Mouse (Mus musculus): ENCODE results near the gene Cit. TPM values are rescaled to one million over a fixed set of nuclear protein-coding genes. Genes with fewer than 3 reads are reported as not detected.
"Not testable (repeated sequence)": the region's sequence is repeated elsewhere in the genome, so short reads cannot be mapped to it uniquely, and the experiment has no call there.

Cit gene
- polyA plus RNA-seq (2015; fragmentation: Nextera tagmentation; extraction: Ambion mirVana) = 4.1 and 5.4 TPM in 2 replicates

GRCm38 (mm10) chr5:115844766-115845634 lies at the start of gene Cit:
Gene Cit, plus strand, starts transcription at chr5:115845278.
- Histone ChIP-seq H3K36me3 (ENCODE audit: control insufficient read depth, insufficient read depth, low read length) (no peaks in the 10 kb centered on the region), H3K4me1 (replicated peaks; ENCODE audit: control insufficient read depth, insufficient read depth) (peaks cover 5% of the 10 kb centered on the region; the same call in 1 of the 2 replicates), H3K9me3 (ENCODE audit: control insufficient read depth, low read length) (no peaks in the 10 kb centered on the region), H3K9ac (ENCODE audit: low read length) (peak within 1 kb of the TSS; percentile 59), H3K4me3 (ENCODE audit: low read depth, low read length) (peak within 1 kb of the TSS; percentile 65), H3K4me2 (replicated peaks; ENCODE audit: low read depth) (peak within 1 kb of the TSS; percentile 95), H3K27me3 (ENCODE audit: control insufficient read depth, insufficient read depth, low read length) (no peaks in the 10 kb centered on the region), H3K27ac (replicated peaks) (no peak within 1 kb of the TSS; the same call in 1 of the 2 replicates)
- peak; percentile 97 for ATAC-seq (ENCODE audit: low FRiP score, low TSS enrichment)
- WGBS = under 1% methylated on average over 41 of the region's 42 CpGs
- peak; percentile 89 for DNase-seq (ENCODE audit: low spot score)
- no peak for TF ChIP-seq CTCF (IDR thresholded peaks at IDR 0.05; ENCODE audit: low read depth)
- no peak for TF ChIP-seq EP300 (optimal IDR thresholded peaks at IDR 0.05)

- ATAC-seq (ENCODE audit: low FRiP score, low TSS enrichment) = no peak
- Histone ChIP-seq H3K4me3 (ENCODE audit: low read depth, low read length) (no peak overlapping the region), H3K36me3 (ENCODE audit: control insufficient read depth, insufficient read depth, low read length) (no peaks in the 10 kb centered on the region), H3K27me3 (ENCODE audit: control insufficient read depth, insufficient read depth, low read length) (no peaks in the 10 kb centered on the region), H3K27ac (replicated peaks) (no peak overlapping the region), H3K4me2 (replicated peaks; ENCODE audit: low read depth) (no peak overlapping the region; the same call in 1 of the 2 replicates), H3K9ac (ENCODE audit: low read length) (no peak overlapping the region), H3K9me3 (ENCODE audit: control insufficient read depth, low read length) (no peaks in the 10 kb centered on the region), H3K4me1 (replicated peaks; ENCODE audit: control insufficient read depth, insufficient read depth) (no peaks in the 10 kb centered on the region)
- TF ChIP-seq CTCF (IDR thresholded peaks at IDR 0.05; ENCODE audit: low read depth) = no peak
- no peak for TF ChIP-seq EP300 (optimal IDR thresholded peaks at IDR 0.05)
- DNase-seq (ENCODE audit: low spot score) = no peak
- 59% methylated on average over 15 of the region's 15 CpGs for WGBS
Measured at GRCm38 (mm10) chr5:115799016-115799894, 45.8 kb upstream of the Cit start.

- H3K36me3 ChIP-seq (ENCODE audit: control insufficient read depth, insufficient read depth, low read length) = no peaks in the 10 kb centered on the region
- no peak overlapping the region for H3K4me2 ChIP-seq (replicated peaks; ENCODE audit: low read depth)
- H3K27me3 ChIP-seq (ENCODE audit: control insufficient read depth, insufficient read depth, low read length) = no peaks in the 10 kb centered on the region
- H3K9me3 ChIP-seq (ENCODE audit: control insufficient read depth, low read length) = no peaks in the 10 kb centered on the region
- H3K27ac ChIP-seq (replicated peaks) = no peak overlapping the region
- no peak for DNase-seq (ENCODE audit: low spot score)
- TF ChIP-seq CTCF (IDR thresholded peaks at IDR 0.05; ENCODE audit: low read depth) (no peak), EP300 (optimal IDR thresholded peaks at IDR 0.05) (no peak)
- WGBS = 49% methylated on average over 4 of the region's 4 CpGs
- no peak overlapping the region for H3K4me3 ChIP-seq (ENCODE audit: low read depth, low read length)
- H3K9ac ChIP-seq (ENCODE audit: low read length) = no peak overlapping the region
- no peak for ATAC-seq (ENCODE audit: low FRiP score, low TSS enrichment)
- H3K4me1 ChIP-seq (replicated peaks; ENCODE audit: control insufficient read depth, insufficient read depth) = no peaks in the 10 kb centered on the region
Measured at GRCm38 (mm10) chr5:115799895-115800232, 45.2 kb upstream of the Cit start.

- no peak for TF ChIP-seq CTCF (IDR thresholded peaks at IDR 0.05; ENCODE audit: low read depth)
- no peak for TF ChIP-seq EP300 (optimal IDR thresholded peaks at IDR 0.05)
- no peak overlapping the region for H3K27ac ChIP-seq (replicated peaks)
- 73% methylated on average over 3 of the region's 3 CpGs for WGBS
Measured at GRCm38 (mm10) chr5:115812262-115812661, 32.8 kb upstream of the Cit start.

GRCm38 (mm10) chr5:115817022-115817421 lies 28.1 kb upstream of the Cit start:
- Histone ChIP-seq H3K9me3 (ENCODE audit: control insufficient read depth, low read length) (no peaks in the 10 kb centered on the region), H3K27me3 (ENCODE audit: control insufficient read depth, insufficient read depth, low read length) (no peaks in the 10 kb centered on the region), H3K36me3 (ENCODE audit: control insufficient read depth, insufficient read depth, low read length) (no peaks in the 10 kb centered on the region), H3K9ac (ENCODE audit: low read length) (no peak overlapping the region), H3K4me3 (ENCODE audit: low read depth, low read length) (no peak overlapping the region), H3K4me1 (replicated peaks; ENCODE audit: control insufficient read depth, insufficient read depth) (no peaks in the 10 kb centered on the region), H3K27ac (replicated peaks) (no peak overlapping the region), H3K4me2 (replicated peaks; ENCODE audit: low read depth) (no peak overlapping the region)
- WGBS = 37% methylated on average over 6 of the region's 6 CpGs
- ATAC-seq (ENCODE audit: low FRiP score, low TSS enrichment) (no peak), DNase-seq (ENCODE audit: low spot score) (no peak)
- TF ChIP-seq EP300 (optimal IDR thresholded peaks at IDR 0.05) (no peak), CTCF (IDR thresholded peaks at IDR 0.05; ENCODE audit: low read depth) (no peak)

More at GRCm38 (mm10) chr5:115812262-115812661, 32.8 kb upstream of the Cit start:
- Histone ChIP-seq H3K9ac (ENCODE audit: low read length) (no peak overlapping the region), H3K4me2 (replicated peaks; ENCODE audit: low read depth) (no peak overlapping the region), H3K27me3 (ENCODE audit: control insufficient read depth, insufficient read depth, low read length) (no peaks in the 10 kb centered on the region), H3K4me3 (ENCODE audit: low read depth, low read length) (no peak overlapping the region), H3K36me3 (ENCODE audit: control insufficient read depth, insufficient read depth, low read length) (no peaks in the 10 kb centered on the region), H3K4me1 (replicated peaks; ENCODE audit: control insufficient read depth, insufficient read depth) (no peaks in the 10 kb centered on the region), H3K9me3 (ENCODE audit: control insufficient read depth, low read length) (no peaks in the 10 kb centered on the region)
- no peak for DNase-seq (ENCODE audit: low spot score)
- no peak for ATAC-seq (ENCODE audit: low FRiP score, low TSS enrichment)

GRCm38 (mm10) chr5:115817655-115818054 lies 27.4 kb upstream of the Cit start:
- not testable (repeated sequence) for H3K4me2 ChIP-seq (replicated peaks; ENCODE audit: low read depth); H3K9ac ChIP-seq (ENCODE audit: low read length); H3K27me3 ChIP-seq (ENCODE audit: control insufficient read depth, insufficient read depth, low read length); H3K4me1 ChIP-seq (replicated peaks; ENCODE audit: control insufficient read depth, insufficient read depth); ATAC-seq (ENCODE audit: low FRiP score, low TSS enrichment); H3K36me3 ChIP-seq (ENCODE audit: control insufficient read depth, insufficient read depth, low read length); H3K4me3 ChIP-seq (ENCODE audit: low read depth, low read length); H3K9me3 ChIP-seq (ENCODE audit: control insufficient read depth, low read length); H3K27ac ChIP-seq (replicated peaks); DNase-seq (ENCODE audit: low spot score)
- 88% methylated on average over 1 of the region's 1 CpGs for WGBS
